Mouse (Mus musculus): Measurements from ENCODE around the gene Stx18. TPM values are rescaled to one million over a fixed set of nuclear protein-coding genes. Genes with fewer than 3 reads are reported as not detected.
A peak's percentile ranks its signal among the peaks of the same experiment; 100 is the strongest.

The Stx18 gene
- polyA plus RNA-seq, 1 experiment from 2014 or later = 45.9 TPM

DNA sequence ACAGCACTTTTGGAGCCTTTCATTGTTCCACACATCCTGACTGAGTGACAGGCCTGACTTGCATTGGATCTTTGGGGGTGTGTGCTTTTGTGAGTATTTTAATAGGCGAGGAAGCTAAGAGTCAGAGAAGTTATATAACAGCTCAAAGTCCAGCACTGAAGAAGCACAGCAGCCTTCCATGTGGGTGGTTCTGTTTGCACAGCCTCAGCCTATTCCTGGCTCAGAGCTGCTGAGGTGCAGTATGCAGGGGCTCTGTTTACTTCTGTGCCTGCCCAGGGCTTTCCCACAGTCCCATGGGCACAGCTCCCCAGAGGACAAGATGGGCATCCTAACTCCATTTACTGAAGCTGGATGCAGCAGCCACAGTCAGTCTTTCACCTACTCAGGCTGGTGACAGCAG is 78.5 kb downstream of the Stx18 start:
- Histone ChIP-seq H3K9ac (ENCODE audit: low read depth, low read length) (no peak overlapping the region), H3K27me3 (ENCODE audit: insufficient read depth, low read length) (no peaks in the 10 kb centered on the region), H3K27ac (no peak overlapping the region), H3K9me3 (replicated peaks; ENCODE audit: low read length) (no peaks in the 10 kb centered on the region), H3K4me3 (replicated peaks; ENCODE audit: low read depth, low read length) (no peak overlapping the region), H3K4me1 (replicated peaks; ENCODE audit: insufficient read depth, low read length) (no peaks in the 10 kb centered on the region), H3K4me2 (ENCODE audit: low read length) (no peak overlapping the region), H3K36me3 (ENCODE audit: insufficient read depth, low read length) (peaks cover 18% of the 10 kb centered on the region; the same call in 1 of the 2 replicates)
- WGBS = 76% methylated on average over 1 of the region's 1 CpGs
- TF ChIP-seq CTCF (IDR thresholded peaks at IDR 0.05; ENCODE audit: low read depth) = no peak
- ATAC-seq (replicated peaks; ENCODE audit: low FRiP score, low read depth) (no peak), DNase-seq (ENCODE audit: low spot score) (no peak)

- no peak overlapping the region for H3K4me2 ChIP-seq (ENCODE audit: low read length)
- no peak overlapping the region for H3K27ac ChIP-seq
- H3K27me3 ChIP-seq (ENCODE audit: insufficient read depth, low read length) = no peaks in the 10 kb centered on the region
- H3K4me1 ChIP-seq (replicated peaks; ENCODE audit: insufficient read depth, low read length) = no peaks in the 10 kb centered on the region
- no peak for TF ChIP-seq CTCF (IDR thresholded peaks at IDR 0.05; ENCODE audit: low read depth)
- no peak overlapping the region for H3K9ac ChIP-seq (ENCODE audit: low read depth, low read length)
- ATAC-seq (replicated peaks; ENCODE audit: low FRiP score, low read depth) (no peak), DNase-seq (ENCODE audit: low spot score) (no peak)
- H3K36me3 ChIP-seq (ENCODE audit: insufficient read depth, low read length) = peaks cover 18% of the 10 kb centered on the region; the same call in 1 of the 2 replicates
- H3K4me3 ChIP-seq (replicated peaks; ENCODE audit: low read depth, low read length) = no peak overlapping the region
- 90% methylated on average over 5 of the region's 5 CpGs for WGBS
- no peaks in the 10 kb centered on the region for H3K9me3 ChIP-seq (replicated peaks; ENCODE audit: low read length)
These were observed 80.7 kb downstream of the Stx18 start for GRCm38 (mm10) chr5:38119268-38119667.

GRCm38 (mm10) chr5:38121699-38122098 is 83.2 kb downstream of the Stx18 start:
- H3K9ac ChIP-seq (ENCODE audit: low read depth, low read length) = no peak overlapping the region
- no peaks in the 10 kb centered on the region for H3K27me3 ChIP-seq (ENCODE audit: insufficient read depth, low read length)
- H3K4me3 ChIP-seq (replicated peaks; ENCODE audit: low read depth, low read length) = no peak overlapping the region
- 84% methylated on average over 7 of the region's 7 CpGs for WGBS
- no peak for TF ChIP-seq CTCF (IDR thresholded peaks at IDR 0.05; ENCODE audit: low read depth)
- H3K4me2 ChIP-seq (ENCODE audit: low read length) = no peak overlapping the region
- H3K36me3 ChIP-seq (ENCODE audit: insufficient read depth, low read length) = peaks cover 9% of the 10 kb centered on the region; the same call in 1 of the 2 replicates
- no peaks in the 10 kb centered on the region for H3K4me1 ChIP-seq (replicated peaks; ENCODE audit: insufficient read depth, low read length)
- H3K9me3 ChIP-seq (replicated peaks; ENCODE audit: low read length) = no peaks in the 10 kb centered on the region
- no peak for DNase-seq (ENCODE audit: low spot score)
- H3K27ac ChIP-seq = no peak overlapping the region
- ATAC-seq (replicated peaks; ENCODE audit: low FRiP score, low read depth) = no peak

GRCm38 (mm10) chr5:38126519-38127306 is 88.2 kb downstream of the Stx18 start:
- 79% methylated on average over 13 of the region's 13 CpGs for WGBS
- Histone ChIP-seq H3K4me2 (ENCODE audit: low read length) (no peak overlapping the region), H3K27ac (no peak overlapping the region), H3K36me3 (ENCODE audit: insufficient read depth, low read length) (peaks cover 8% of the 10 kb centered on the region; the same call in 1 of the 2 replicates), H3K27me3 (ENCODE audit: insufficient read depth, low read length) (no peaks in the 10 kb centered on the region), H3K4me3 (replicated peaks; ENCODE audit: low read depth, low read length) (no peak overlapping the region), H3K9me3 (replicated peaks; ENCODE audit: low read length) (no peaks in the 10 kb centered on the region), H3K9ac (ENCODE audit: low read depth, low read length) (no peak overlapping the region), H3K4me1 (replicated peaks; ENCODE audit: insufficient read depth, low read length) (no peaks in the 10 kb centered on the region)
- ATAC-seq (replicated peaks; ENCODE audit: low FRiP score, low read depth) (peak; percentile 59; the same call in 1 of the 2 replicates), DNase-seq (ENCODE audit: low spot score) (no peak)
- TF ChIP-seq CTCF (IDR thresholded peaks at IDR 0.05; ENCODE audit: low read depth) = no peak

- H3K9ac ChIP-seq (ENCODE audit: low read depth, low read length) = no peak overlapping the region
- no peak for DNase-seq (ENCODE audit: low spot score)
- H3K36me3 ChIP-seq (ENCODE audit: insufficient read depth, low read length) = 0 out of 2 replicates have a peak, but pooled peaks cover 8% of the 10 kb centered on the region
- H3K4me3 ChIP-seq (replicated peaks; ENCODE audit: low read depth, low read length) = no peak overlapping the region
- H3K27me3 ChIP-seq (ENCODE audit: insufficient read depth, low read length) = no peaks in the 10 kb centered on the region
- H3K4me2 ChIP-seq (ENCODE audit: low read length) = no peak overlapping the region
- no peak overlapping the region for H3K27ac ChIP-seq
- no peaks in the 10 kb centered on the region for H3K4me1 ChIP-seq (replicated peaks; ENCODE audit: insufficient read depth, low read length)
- ATAC-seq (replicated peaks; ENCODE audit: low FRiP score, low read depth) = no peak
- no peaks in the 10 kb centered on the region for H3K9me3 ChIP-seq (replicated peaks; ENCODE audit: low read length)
- 80% methylated on average over 2 of the region's 2 CpGs for WGBS
- TF ChIP-seq CTCF (IDR thresholded peaks at IDR 0.05; ENCODE audit: low read depth) = no peak
These were observed 90.8 kb downstream of the Stx18 start for GRCm38 (mm10) chr5:38129339-38129738.

DNA sequence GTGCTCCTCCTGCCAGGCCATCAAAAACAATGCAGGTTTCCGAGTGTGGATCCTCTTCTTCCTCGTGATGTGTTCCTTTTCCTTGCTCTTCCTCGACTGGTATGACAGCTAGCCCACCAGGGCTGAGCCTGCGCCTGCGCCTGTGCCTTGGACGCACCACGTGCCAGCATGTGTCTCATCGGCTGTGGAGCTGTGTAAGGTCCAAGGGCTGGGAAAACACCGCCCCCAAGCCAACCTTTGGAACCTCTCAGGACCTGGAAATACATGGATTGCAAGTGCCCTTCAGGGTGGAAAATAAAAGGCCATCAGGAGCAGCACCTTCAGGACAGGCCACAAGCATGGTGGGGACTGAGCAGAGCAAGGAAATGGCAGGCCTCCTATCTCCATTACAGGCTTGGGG is 97.7 kb downstream of the Stx18 start:
- DNase-seq (ENCODE audit: low spot score) = no peak
- H3K9me3 ChIP-seq (replicated peaks; ENCODE audit: low read length) = no peaks in the 10 kb centered on the region
- ATAC-seq (replicated peaks; ENCODE audit: low FRiP score, low read depth) = peak; percentile 77; the same call in 1 of the 2 replicates
- 88% methylated on average over 9 of the region's 9 CpGs for WGBS
- no peak overlapping the region for H3K4me2 ChIP-seq (ENCODE audit: low read length)
- H3K27ac ChIP-seq = no peak overlapping the region
- no peak overlapping the region for H3K4me3 ChIP-seq (replicated peaks; ENCODE audit: low read depth, low read length)
- H3K4me1 ChIP-seq (replicated peaks; ENCODE audit: insufficient read depth, low read length) = no peaks in the 10 kb centered on the region
- H3K36me3 ChIP-seq (ENCODE audit: insufficient read depth, low read length) = peaks cover 11% of the 10 kb centered on the region; the same call in 1 of the 2 replicates
- H3K9ac ChIP-seq (ENCODE audit: low read depth, low read length) = no peak overlapping the region
- H3K27me3 ChIP-seq (ENCODE audit: insufficient read depth, low read length) = no peaks in the 10 kb centered on the region
- no peak for TF ChIP-seq CTCF (IDR thresholded peaks at IDR 0.05; ENCODE audit: low read depth)
